Mouse (Mus musculus): Measurements from ENCODE around the gene Gm5108. TPM values are rescaled to one million over a fixed set of nuclear protein-coding genes. Genes with fewer than 3 reads are reported as not detected.

Gm5108 gene
- polyA plus RNA-seq, 2 experiments from 2014 or later: not detected

Other genes with a start within 250 kb of the Gm5108 start
- gene Atp8a1, start 94.2 kb upstream of the Gm5108 start, polyA plus RNA-seq (2017; shearing (Covaris generic)): 10 to 100 TPM; 10.6 to 12.2 TPM
- gene Gm21905, start 4.8 kb downstream of the Gm5108 start, polyA plus RNA-seq (2017; shearing (Covaris generic)): not detected
- not detected for gene Grxcr1, start 90.2 kb downstream of the Gm5108 start, polyA plus RNA-seq (2017; shearing (Covaris generic))